Mouse (Mus musculus) MEL (cell line): ENCODE data around the gene Mecom. TPM values are rescaled to one million over a fixed set of nuclear protein-coding genes. Genes with fewer than 3 reads are reported as not detected.

Experiments
- DNase-seq: peaks from one replicate; pipeline ENCODE4 v3.0.0; 2011; ENCODE audit warnings: low read depth, low spot score
- H3K27ac ChIP-seq: 2 replicates; pipeline ENCODE4 v1.5.1; 2012; ENCODE audit warnings: low read depth, mild to moderate bottlenecking, control low read depth, low read length, moderate library complexity; ENCODE audit not compliant: control insufficient read depth
- H3K27me3 ChIP-seq, 2 experiments: fragments of 150-350 bp in 1 of 2; sonication (generic) in 1 of 2; 2 replicates each; pipeline ENCODE4 v1.6.1; 2012; ENCODE audit warnings: low read length in 2 of 2, mild to moderate bottlenecking in 2 of 2, improper control_type of control experiment in 1 of 2, moderate library complexity in 1 of 2; ENCODE audit not compliant: insufficient read depth in 2 of 2, control insufficient read depth in 1 of 2
- H3K36me3 ChIP-seq, 2 experiments: 2 replicates each; pipeline ENCODE4 v1.6.1; 2012 to 2014; ENCODE audit warnings: low read length in 2 of 2, improper control_type of control experiment in 1 of 2, inconsistent platforms in 1 of 2, mild to moderate bottlenecking in 1 of 2; ENCODE audit not compliant: insufficient read depth in 2 of 2, control insufficient read depth in 1 of 2
- H3K4me1 ChIP-seq, 2 experiments: fragments of 150-350 bp in 1 of 2; sonication (generic) in 1 of 2; 2 replicates each; pipeline ENCODE4 v1.6.1; 2012; ENCODE audit warnings: low read length in 2 of 2, improper control_type of control experiment in 1 of 2, mild to moderate bottlenecking in 1 of 2; ENCODE audit not compliant: insufficient read depth in 2 of 2, control insufficient read depth in 1 of 2
- H3K4me3 ChIP-seq, 2 experiments: fragments of 150-350 bp in 1 of 2; sonication (generic) in 1 of 2; 2 replicates each; pipeline ENCODE4 v1.5.1; 2012; ENCODE audit warnings: low read depth in 2 of 2, low read length in 2 of 2, mild to moderate bottlenecking in 2 of 2, moderate library complexity in 2 of 2, control low read depth in 1 of 2, improper control_type of control experiment in 1 of 2; ENCODE audit not compliant: control insufficient read depth in 1 of 2, insufficient read depth in 1 of 2
- H3K79me2 ChIP-seq: 2 replicates; pipeline ENCODE4 v1.6.1; 2012; ENCODE audit warnings: mild to moderate bottlenecking, low read length, moderate library complexity; ENCODE audit not compliant: control insufficient read depth, poor library complexity, insufficient read depth
- H3K9ac ChIP-seq: 2 replicates; pipeline ENCODE4 v1.6.1; 2012; ENCODE audit warnings: low read depth, mild to moderate bottlenecking, control low read depth, low read length, moderate library complexity; ENCODE audit not compliant: control insufficient read depth, poor library complexity, severe bottlenecking
- H3K9me3 ChIP-seq: fragments of 150-350 bp; sonication (generic); replicated peaks from 2 replicates; pipeline ENCODE4 v1.6.1; 2012; ENCODE audit warnings: mild to moderate bottlenecking, low read length, improper control_type of control experiment, moderate library complexity; ENCODE audit not compliant: insufficient read depth
- CHD2 ChIP-seq: IDR thresholded peaks from 2 replicates; pipeline ENCODE4 v1.6.1; 2011; ENCODE audit warnings: low read length, improper control_type of control experiment
- ELF1 ChIP-seq: IDR thresholded peaks from 2 replicates; pipeline ENCODE4 v1.6.1; 2014; ENCODE audit warnings: low read depth, mild to moderate bottlenecking, inconsistent platforms, low read length, improper control_type of control experiment, moderate library complexity
- GABPA ChIP-seq: IDR thresholded peaks from 2 replicates; pipeline ENCODE4 v1.6.1; 2012; ENCODE audit warnings: low read depth, mild to moderate bottlenecking, inconsistent platforms, low read length, improper control_type of control experiment, moderate library complexity
- GATA1 ChIP-seq: IDR thresholded peaks from 2 replicates; pipeline ENCODE4 v1.6.1; 2011; ENCODE audit warnings: low read depth, low read length, improper control_type of control experiment
- HCFC1 ChIP-seq: IDR thresholded peaks from 2 replicates; pipeline ENCODE4 v1.6.1; 2012; ENCODE audit warnings: low read depth, mild to moderate bottlenecking, inconsistent platforms, low read length, improper control_type of control experiment, moderate library complexity
- KAT2A ChIP-seq: conservative IDR thresholded peaks from 2 replicates; pipeline ENCODE4 v1.6.1; 2012; ENCODE audit warnings: low read depth, low read length, improper control_type of control experiment, inconsistent platforms
- MAX ChIP-seq: IDR thresholded peaks from 2 replicates; pipeline ENCODE4 v1.6.1; 2011; ENCODE audit warnings: low read length, improper control_type of control experiment
- MAZ ChIP-seq: IDR thresholded peaks from 2 replicates; pipeline ENCODE4 v1.6.1; 2012; ENCODE audit warnings: low read depth, mild to moderate bottlenecking, inconsistent platforms, low read length, improper control_type of control experiment
- MEF2A ChIP-seq: IDR thresholded peaks from 2 replicates; pipeline ENCODE4 v1.6.1; 2014; ENCODE audit warnings: low read depth, mild to moderate bottlenecking, inconsistent platforms, low read length, improper control_type of control experiment; ENCODE audit not compliant: poor library complexity, insufficient replicate concordance, severe bottlenecking; ENCODE audit errors: extremely low read depth
- MYB ChIP-seq: IDR thresholded peaks from 2 replicates; pipeline ENCODE4 v1.6.1; 2011; ENCODE audit warnings: mild to moderate bottlenecking, low read depth, low read length, improper control_type of control experiment
- MYC ChIP-seq: IDR thresholded peaks from 2 replicates; pipeline ENCODE4 v1.6.1; 2011; ENCODE audit warnings: low read depth, mild to moderate bottlenecking, low read length, improper control_type of control experiment, moderate library complexity
- RCOR1 ChIP-seq: IDR thresholded peaks from 2 replicates; pipeline ENCODE4 v1.6.1; 2012; ENCODE audit warnings: low read depth, mild to moderate bottlenecking, inconsistent platforms, low read length, improper control_type of control experiment
- TAL1 ChIP-seq: IDR thresholded peaks from 2 replicates; pipeline ENCODE4 v1.6.1; 2012; ENCODE audit warnings: mild to moderate bottlenecking, inconsistent platforms, low read length, moderate library complexity, mixed read lengths
- TCF12 ChIP-seq: IDR thresholded peaks from 2 replicates; pipeline ENCODE4 v1.6.1; 2014; ENCODE audit warnings: low read depth, mild to moderate bottlenecking, inconsistent platforms, low read length, improper control_type of control experiment, moderate library complexity
- polyA plus RNA-seq, 2 experiments: library from polyadenylated mRNA; stranded (reverse) in 1 of 2; unstranded in 1 of 2; fragments of >175 nt in 1 of 2; fragments of >200 nt in 1 of 2; gene quantifications; 2 replicates each; pipeline versions ENCODE4 v1.2.1 to v1.2.4; 2012; ENCODE audit warnings: low replicate concordance in 2 of 2, low read depth in 1 of 2; ENCODE audit not compliant: insufficient read length in 2 of 2, insufficient read depth in 1 of 2, missing spikeins in 1 of 2
- total RNA-seq: library from RNA; depleted of rRNA; stranded (reverse); fragments of 300-350 nt; gene quantifications from 2 replicates; pipeline ENCODE4 v1.2.3, GENCODE M21; 2012

The Mecom gene
- total and polyA plus RNA-seq, 3 experiments, result 0.04 TPM; not detected in 2

GRCm38 (mm10) chr3:30486422-30486821 lies 61.4 kb downstream of the Mecom start:
- no peak overlapping the region for H3K27ac ChIP-seq
- no peaks in the 10 kb centered on the region for H3K36me3 ChIP-seq
- DNase-seq, result no peak
- no peaks in the 10 kb centered on the region for H3K4me1 ChIP-seq
- H3K9ac ChIP-seq, result no peak overlapping the region
- H3K79me2 ChIP-seq, result no peaks in the 10 kb centered on the region
- H3K9me3 ChIP-seq, result no peaks in the 10 kb centered on the region
- no peaks in the 10 kb centered on the region for H3K27me3 ChIP-seq
- H3K4me3 ChIP-seq, result no peak overlapping the region
- TF ChIP-seq MYC (no peak), GATA1 (no peak), TAL1 (no peak), TCF12 (no peak), ELF1 (no peak), RCOR1 (no peak), GABPA (no peak), MEF2A (no peak), HCFC1 (no peak)

- TF ChIP-seq KAT2A (no peak), MAX (no peak)
- no peak overlapping the region for H3K4me3 ChIP-seq
- DNase-seq, result no peak
- H3K9ac ChIP-seq, result no peak overlapping the region
- H3K27ac ChIP-seq, result no peak overlapping the region
- H3K27me3 ChIP-seq, result no peaks in the 10 kb centered on the region
- H3K79me2 ChIP-seq, result no peaks in the 10 kb centered on the region
- no peaks in the 10 kb centered on the region for H3K4me1 ChIP-seq
- no peaks in the 10 kb centered on the region for H3K9me3 ChIP-seq
- H3K36me3 ChIP-seq, result no peaks in the 10 kb centered on the region
Measured at GRCm38 (mm10) chr3:30483006-30483684, 64.7 kb downstream of the Mecom start.

- H3K9ac ChIP-seq, result no peak overlapping the region
- H3K36me3 ChIP-seq, result no peaks in the 10 kb centered on the region
- H3K9me3 ChIP-seq, result no peaks in the 10 kb centered on the region
- H3K4me1 ChIP-seq, result no peaks in the 10 kb centered on the region
- H3K79me2 ChIP-seq, result no peaks in the 10 kb centered on the region
- no peak overlapping the region for H3K27ac ChIP-seq
- H3K4me3 ChIP-seq, result no peak overlapping the region
- TF ChIP-seq CHD2, result no peak
- TF ChIP-seq MYB, result no peak
- no peak for TF ChIP-seq MAZ
- no peak for TF ChIP-seq GATA1
- H3K27me3 ChIP-seq, result no peaks in the 10 kb centered on the region
- DNase-seq, result no peak
Measured at GRCm38 (mm10) chr3:30481682-30482081, 66.1 kb downstream of the Mecom start.
